Mouse (Mus musculus) erythroblast, embryonic 14.5 days (primary cell): ENCODE data around the gene Gm17657.

Source experiments
- GATA1 ChIP-seq: IDR thresholded peaks from 2 replicates; pipeline ENCODE4 v1.6.1; 2012; ENCODE audit warnings: low read length, inconsistent platforms, mixed read lengths
- TAL1 ChIP-seq: IDR thresholded peaks from 3 replicates; pipeline ENCODE4 v1.6.1; 2012; ENCODE audit warnings: low read length, inconsistent platforms, mixed read lengths

DNA sequence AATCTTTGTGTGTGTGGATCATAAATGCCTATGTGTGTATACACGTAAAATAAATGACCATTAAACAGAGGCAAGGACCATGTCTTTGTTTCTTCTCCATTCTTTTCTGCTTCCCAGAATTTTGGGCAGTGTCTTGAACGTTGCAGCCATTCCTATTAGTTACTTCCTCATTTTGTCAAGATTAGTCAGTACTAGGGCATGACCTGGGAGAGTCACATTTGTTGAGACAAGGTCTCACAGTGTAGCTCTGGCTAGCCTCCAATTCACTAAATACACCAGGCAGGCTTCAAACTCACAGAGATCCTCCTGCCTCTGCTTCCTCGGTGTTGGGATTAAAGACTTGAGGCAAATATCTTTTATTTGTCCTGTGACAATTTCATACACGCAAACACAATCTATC is 71.2 kb downstream of the Gm17657 start:
- no peak for TF ChIP-seq GATA1
- TF ChIP-seq TAL1 = no peak
